Mouse (Mus musculus) thymus, postnatal 36 days (tissue): Measurements from ENCODE around the gene Slco1b2.
"Not testable (repeated sequence)": the region's sequence is repeated elsewhere in the genome, so short reads cannot be mapped to it uniquely, and the experiment has no call there.

Source experiments
- DNase-seq, 2 experiments: peaks; one replicate each; pipeline ENCODE4 v3.0.0; 2022; ENCODE audit warnings: mixed read lengths in 2 of 2

Gene Slco1b2

DNA sequence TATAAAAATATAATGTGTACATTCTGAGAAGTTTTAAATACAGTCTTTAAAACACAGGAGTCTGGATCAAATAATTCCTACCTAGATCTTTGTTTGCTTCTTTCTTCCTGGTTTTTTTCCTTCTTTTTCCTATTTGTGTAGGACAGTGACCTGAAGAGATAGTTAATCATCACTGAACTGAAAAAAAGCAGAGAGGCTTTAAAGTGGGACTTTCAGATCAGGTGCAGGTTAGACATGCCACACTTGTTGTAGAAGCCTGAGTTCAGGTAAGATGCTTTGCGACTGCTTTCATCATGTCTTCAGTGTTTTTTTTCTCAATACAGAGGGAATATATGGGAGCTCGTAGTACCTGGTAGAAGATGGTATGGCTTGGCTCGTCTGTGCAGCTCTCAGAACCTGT is at the start of gene Slco1b2:
TSS of gene Slco1b2 (plus strand) at position 228 of the 400 bp plus-strand sequence.
- no peak for DNase-seq

DNA sequence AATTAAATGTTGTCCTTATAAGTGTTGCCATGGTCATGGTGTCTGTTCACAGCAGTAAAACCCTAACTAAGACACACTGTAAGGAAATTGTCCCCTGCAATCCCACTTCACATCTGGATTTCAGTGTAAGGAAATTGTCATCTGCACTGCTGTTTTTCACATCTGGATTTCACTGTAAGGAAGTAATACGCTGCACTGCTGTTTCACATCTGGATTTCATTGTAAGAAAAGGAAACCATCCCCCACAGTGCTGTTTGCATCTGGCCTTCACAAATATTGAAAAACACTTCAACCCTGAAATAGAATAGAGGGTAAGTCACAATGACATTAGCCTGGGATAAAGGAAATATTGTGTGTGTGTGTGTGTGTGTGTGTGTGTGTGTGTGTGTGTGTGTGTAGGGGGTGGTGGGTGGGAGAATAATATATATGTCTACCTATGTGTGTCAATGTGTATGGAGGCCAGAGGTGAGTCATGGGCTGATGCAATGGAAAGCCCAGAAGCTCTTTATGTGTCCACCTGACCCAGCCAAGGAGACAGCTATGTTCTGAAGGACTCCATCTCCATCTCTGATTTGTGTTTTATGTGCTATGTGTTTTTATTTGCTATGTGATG is 44.4 kb upstream of the Slco1b2 start:
- DNase-seq: no peak

DNA sequence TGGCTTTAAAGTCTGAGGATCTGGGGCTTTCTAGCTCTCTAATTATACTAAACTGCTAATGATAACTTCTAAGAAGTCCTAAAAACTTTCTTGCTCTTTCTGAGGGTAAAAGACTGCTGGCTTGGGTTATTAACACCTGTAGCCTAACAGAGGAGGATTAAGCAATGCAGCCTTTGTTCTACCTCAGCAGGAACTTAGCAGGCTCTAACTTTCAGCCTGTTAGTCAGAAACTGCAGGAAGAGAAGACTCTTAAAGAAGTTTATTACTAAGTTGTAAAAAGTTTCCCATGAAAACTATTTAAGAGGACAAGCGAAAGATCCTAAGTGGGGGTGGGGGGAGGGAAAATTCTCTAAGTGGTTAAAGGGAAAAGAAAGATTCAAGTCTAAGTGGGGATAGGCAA is 39.3 kb upstream of the Slco1b2 start:
- no peak for DNase-seq

DNA sequence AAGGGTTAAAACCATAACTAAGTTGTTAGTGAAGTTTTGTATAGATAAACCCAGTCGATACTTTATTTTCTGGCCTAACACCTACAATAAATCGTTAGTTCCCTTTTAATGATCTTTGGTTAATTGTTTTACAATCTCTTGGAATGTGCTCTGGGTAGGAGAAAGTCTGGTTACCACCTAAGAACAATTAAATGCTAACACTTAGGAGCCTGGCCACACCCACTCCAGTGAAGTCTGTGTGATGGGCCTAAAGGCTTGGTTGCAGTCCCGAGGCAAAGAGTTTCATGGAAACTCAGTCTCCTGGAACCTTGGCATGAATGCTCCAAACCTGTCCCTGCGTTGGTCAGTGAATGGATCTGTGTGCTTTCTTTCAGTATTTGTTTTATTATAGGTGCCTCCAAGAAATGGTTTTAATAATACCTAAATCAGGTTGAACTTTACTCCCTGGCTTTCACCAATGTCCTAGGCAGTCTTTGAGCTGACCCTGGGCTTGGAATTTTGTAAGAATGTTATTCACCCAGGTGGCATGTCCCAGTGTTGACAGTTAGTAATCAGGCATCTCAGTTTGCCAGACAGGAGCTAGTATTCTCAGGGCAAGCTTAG is 38.6 kb upstream of the Slco1b2 start:
- DNase-seq: not testable (repeated sequence)

DNA sequence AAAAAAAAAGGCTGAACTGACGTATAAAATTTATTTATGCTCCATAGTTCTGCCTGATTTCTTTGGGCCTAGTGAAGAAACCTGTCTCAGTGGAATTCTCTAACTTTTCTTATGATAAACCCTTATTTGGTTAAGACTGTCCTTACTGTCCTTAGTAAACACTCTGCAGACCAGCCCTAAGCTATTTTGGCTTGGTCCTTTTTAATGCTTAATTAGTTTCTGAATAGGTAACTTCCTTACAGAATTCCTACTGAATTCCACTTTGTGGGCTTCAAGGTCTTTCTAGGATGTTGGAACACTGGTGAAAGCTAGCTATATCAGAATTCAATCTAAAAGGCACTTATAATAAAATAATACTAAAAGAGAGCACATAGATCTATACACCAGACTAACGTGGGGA is 33.2 kb upstream of the Slco1b2 start:
- no peak for DNase-seq

DNA sequence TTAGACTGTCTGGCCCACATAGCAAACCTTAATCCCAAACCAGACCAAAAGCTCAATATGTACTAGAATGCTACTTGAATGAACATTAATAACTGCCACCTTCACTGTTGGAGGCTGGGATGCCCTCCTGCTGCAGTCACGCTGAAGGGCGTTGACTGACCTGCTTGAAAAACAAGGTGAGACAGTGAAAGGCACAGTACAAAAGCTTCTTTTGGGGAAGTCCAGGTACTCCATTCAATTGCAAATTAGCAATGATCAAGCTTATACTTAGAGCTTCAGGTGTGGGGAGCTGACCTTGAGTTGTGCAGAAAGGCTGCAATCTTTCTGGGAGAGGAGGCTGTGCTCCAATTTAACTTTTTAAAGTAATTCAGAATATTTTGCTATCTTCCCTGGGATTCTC is 32.3 kb upstream of the Slco1b2 start:
- DNase-seq: no peak

DNA sequence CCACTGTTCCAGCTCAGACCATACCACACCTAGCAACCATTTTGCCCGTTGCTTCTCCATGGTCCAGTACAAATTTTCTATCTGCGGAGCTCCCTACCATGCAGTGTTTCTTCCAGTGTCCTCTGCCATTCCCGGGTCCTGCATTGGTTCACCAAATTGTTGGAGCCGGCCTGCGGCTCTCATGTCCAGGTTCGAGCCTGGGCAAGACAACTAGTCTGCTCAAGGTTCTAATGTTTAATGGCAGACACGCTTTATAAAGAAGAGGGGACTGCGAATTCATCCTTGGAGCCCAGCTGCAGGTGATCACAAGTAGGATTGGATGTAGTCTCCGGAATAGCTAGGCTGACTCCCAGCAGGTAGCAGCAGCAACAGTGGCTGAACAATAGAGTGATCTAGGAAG is 28.4 kb upstream of the Slco1b2 start:
- no peak for DNase-seq

DNA sequence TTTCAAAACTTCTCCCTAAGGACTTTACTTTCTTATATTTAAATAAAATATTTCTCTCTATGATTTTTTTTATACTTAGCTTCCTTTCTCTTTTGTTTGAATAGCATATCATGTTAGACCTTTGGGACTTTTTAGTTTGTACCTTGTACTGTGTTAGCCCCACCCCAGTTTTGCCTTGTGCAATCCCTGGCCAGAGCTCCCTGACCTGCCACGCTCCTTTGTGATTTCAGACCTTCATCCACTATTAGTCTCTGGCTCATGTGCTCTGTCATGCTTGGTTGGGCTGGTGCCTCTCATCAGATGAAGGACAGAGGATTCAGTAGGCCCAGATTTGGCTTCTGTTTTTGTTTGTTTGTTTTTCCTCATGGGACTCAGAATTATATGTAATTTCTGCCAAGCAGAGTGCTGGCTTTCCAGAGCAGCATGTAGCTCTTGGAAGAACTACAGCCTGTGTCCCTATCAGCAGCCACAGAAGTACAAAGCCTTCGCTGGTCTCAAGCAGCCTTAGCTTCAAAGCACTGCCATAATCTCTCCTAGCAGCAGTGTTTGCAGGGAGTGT is 18.5 kb upstream of the Slco1b2 start:
- DNase-seq: no peak

DNA sequence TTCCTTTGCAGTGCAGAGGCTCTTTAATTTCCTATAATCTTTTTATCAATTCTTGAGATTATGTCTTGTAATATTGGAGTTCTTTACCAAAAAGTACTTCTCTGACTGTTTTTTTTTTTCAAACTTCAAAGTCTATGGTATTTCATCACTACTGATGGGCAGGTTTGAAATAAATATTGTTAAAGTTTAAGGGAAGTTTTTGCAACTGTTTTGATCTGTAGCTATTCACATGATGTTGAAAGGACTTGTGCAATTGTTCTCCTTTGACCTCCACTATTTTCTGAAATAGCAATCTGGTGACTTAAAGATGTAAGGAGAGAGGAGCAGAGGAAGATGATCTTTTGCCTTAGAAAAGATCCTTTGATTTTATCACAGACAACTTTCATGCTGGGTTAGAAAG is 15.3 kb upstream of the Slco1b2 start:
- DNase-seq: no peak

DNA sequence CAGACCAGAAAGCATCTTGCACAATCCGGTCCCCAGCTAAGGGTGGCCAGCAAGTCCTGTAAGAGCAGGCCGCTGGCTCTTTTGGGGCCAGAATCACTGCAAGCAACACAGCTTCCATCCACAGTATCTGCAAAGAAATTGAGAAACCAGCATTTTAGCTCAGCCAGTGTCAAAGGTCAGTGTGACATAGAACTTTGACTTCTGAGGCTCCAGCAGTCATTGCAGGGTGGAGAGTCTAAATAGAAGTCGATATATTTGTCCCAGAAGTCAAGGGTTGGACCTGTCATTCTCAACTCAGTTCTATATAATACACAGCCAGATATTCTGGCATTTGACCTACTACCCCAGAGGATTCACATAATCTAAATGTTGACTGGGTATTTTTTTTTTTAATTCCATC is 14.0 kb upstream of the Slco1b2 start:
- DNase-seq: no peak

DNA sequence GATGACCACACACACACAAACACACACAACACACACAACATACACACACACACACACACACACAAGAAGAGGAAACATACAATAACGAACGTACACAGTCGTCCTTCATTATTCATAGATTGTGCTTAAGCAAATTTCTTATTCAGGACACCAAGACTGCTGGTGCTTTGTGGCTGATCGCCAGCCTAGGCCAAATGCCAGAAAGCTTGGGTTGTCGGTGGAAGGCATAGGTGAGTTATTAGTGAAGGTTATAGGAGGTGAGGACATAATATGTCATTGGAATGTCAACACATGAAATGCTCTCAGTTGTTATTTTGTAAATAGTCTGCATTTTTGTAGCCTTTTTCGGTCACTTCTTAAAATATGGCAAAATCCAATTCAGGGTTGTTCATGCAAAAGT is 3.6 kb downstream of the Slco1b2 start:
- DNase-seq: no peak

DNA sequence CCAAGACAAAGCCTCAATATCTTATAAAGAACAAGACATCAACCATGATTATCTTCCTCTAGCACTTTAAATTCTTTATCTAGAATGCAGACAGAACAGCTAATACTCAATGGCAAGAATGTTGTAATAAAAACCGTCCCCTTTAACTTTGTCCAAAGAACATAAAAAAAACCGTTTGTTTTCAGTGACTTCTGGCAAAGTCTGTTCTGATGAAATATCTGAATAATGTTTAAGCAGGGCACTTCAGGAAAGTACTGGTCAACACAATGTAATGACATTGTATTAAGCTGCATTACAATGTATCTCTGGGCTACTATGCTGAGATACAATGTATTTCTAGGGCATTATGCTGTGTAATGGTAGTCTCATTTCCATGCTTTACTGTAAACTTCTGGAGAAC is 5.9 kb downstream of the Slco1b2 start:
- DNase-seq: no peak

DNA sequence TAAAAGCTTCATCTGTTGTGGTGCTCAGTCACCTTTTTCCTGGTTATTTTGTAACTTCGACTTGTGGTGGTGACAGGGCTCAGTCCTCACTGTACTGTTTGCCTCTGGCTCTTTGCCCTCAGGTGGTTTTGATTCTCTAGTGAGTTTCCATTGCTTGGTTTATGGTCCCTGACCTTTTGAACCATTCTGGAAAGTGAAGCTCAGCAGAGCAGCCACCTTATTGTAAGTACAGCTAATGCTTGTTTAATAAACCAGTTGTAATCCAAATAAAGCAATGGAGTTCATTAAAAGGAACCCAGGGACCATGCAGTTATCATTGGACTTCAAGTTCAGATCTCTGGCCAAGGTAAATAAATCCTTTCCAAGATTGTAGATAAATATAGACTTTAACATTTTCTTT is 11.3 kb downstream of the Slco1b2 start:
- DNase-seq: no peak

DNA sequence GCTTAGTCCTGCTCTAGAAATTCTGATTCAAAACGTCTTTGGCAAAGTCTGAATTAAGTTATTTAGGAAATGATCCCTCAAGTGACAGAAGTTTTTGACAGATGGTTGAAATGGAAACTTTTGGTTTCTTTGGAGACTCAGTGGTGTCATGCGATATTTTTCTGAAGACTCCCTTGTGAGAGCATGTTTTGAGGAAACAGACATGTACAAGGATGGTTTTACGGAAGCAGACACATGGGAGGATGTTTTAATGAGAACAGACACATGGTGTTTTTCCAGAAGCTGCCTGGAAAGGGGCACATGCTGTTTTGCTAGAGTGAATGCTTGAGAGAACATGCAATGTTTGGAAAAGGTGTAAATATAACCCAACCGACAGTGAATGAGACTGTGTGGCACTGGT is 57.7 kb downstream of the Slco1b2 start:
- DNase-seq: no peak

DNA sequence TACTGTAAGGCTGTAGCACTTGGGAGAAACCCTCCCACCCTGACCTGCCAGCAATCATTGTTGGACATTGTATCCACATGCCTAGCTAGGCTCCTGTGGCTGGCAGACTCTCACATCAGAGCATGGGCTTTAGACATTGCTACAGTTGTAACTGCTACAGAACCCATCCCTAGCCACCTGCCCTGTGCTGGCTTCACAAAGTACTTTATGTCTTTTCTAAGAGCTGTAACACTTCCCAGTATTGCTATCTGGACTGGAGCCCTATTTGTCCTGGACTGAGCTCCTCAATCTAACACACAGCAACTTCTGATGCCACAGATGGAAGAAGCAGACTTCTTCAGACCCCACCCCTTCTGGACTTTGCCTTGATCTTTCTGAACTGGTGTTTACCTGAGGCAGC is 61.9 kb downstream of the Slco1b2 start:
- no peak for DNase-seq
